Mouse (Mus musculus): ENCODE measurements around the gene Bcar3. TPM values are rescaled to one million over a fixed set of nuclear protein-coding genes. Genes with fewer than 3 reads are reported as not detected.

Bcar3 gene
- total and polyA plus RNA-seq, 3 experiments: 47.4 to 61.2 (median 52.0) TPM

GRCm38 (mm10) chr3:122478735-122479134 lies 184.8 kb downstream of the Bcar3 start:
- no peak for DNase-seq (ENCODE audit: extremely low read depth)
- Histone ChIP-seq H3K4me1 (ENCODE audit: control insufficient read depth in 1 of 2, insufficient read depth in 2 of 2) (peaks cover 23 to 95% of the 10 kb centered on the region in 2 experiments), H3K9ac (ENCODE audit: insufficient read depth, low read depth) (no peak overlapping the region), H3K27me3 (replicated peaks) (no peaks in the 10 kb centered on the region), H3K36me3 (replicated peaks in 1 of 2; ENCODE audit: control insufficient read depth in 1 of 2, insufficient read depth in 1 of 2, low read length in 1 of 2) (peaks cover 22 to 95% of the 10 kb centered on the region in 2 experiments), H3K79me2 (replicated peaks; ENCODE audit: control insufficient read depth, extremely low read depth, insufficient read depth, poor library complexity, severe bottlenecking) (peaks cover 3% of the 10 kb centered on the region), H3K4me3 (replicated peaks in 1 of 3; ENCODE audit: low read depth in 2 of 3, low read length in 2 of 3, poor library complexity in 1 of 3) (no peak overlapping the region), H3K27ac (ENCODE audit: insufficient read depth, low read depth) (no peak overlapping the region), H3K9me3 (replicated peaks; ENCODE audit: low read length) (no peaks in the 10 kb centered on the region), H3K4me2 (ENCODE audit: insufficient read depth, low read depth, poor library complexity, severe bottlenecking) (no peak overlapping the region)
- TF ChIP-seq GABPA (IDR thresholded peaks at IDR 0.05; ENCODE audit: insufficient replicate concordance, low read depth, low read length) (no peak), TBP (conservative IDR thresholded peaks at IDR 0.05; ENCODE audit: low read depth, low read length) (no peak), ETS1 (conservative IDR thresholded peaks at IDR 0.05; ENCODE audit: low read depth, low read length) (no peak), MXI1 (IDR thresholded peaks at IDR 0.05; ENCODE audit: low read depth, low read length) (no peak)
- in situ Hi-C loops (cut with MboI; ENCODE audit: low pct_ligation_motif_present, low pct_unique_long_range_greater_than_20kb, low sequenced_read_pairs): no loop called here
- dilution Hi-C loops (cut with MboI; ENCODE audit: extremely low pct_ligation_motif_present, extremely low pct_unique_long_range_greater_than_20kb, low sequenced_read_pairs): no loop called here

GRCm38 (mm10) chr3:122480065-122480675 lies 186.2 kb downstream of the Bcar3 start:
- no peak overlapping the region for H3K9ac ChIP-seq (ENCODE audit: insufficient read depth, low read depth)
- no peaks in the 10 kb centered on the region for H3K9me3 ChIP-seq (replicated peaks; ENCODE audit: low read length)
- no peaks in the 10 kb centered on the region for H3K27me3 ChIP-seq (replicated peaks)
- TF ChIP-seq POLR2AphosphoS2 (IDR thresholded peaks at IDR 0.05; ENCODE audit: low read depth, low read length) (no peak), SIN3A (IDR thresholded peaks at IDR 0.05; ENCODE audit: low read length) (no peak), NELFE (IDR thresholded peaks at IDR 0.05; ENCODE audit: low read depth, low read length) (no peak), E2F4 (IDR thresholded peaks at IDR 0.05; ENCODE audit: insufficient replicate concordance, low read depth, low read length) (no peak), EP300 (IDR thresholded peaks at IDR 0.05; ENCODE audit: low read length) (no peak), TBP (conservative IDR thresholded peaks at IDR 0.05; ENCODE audit: low read depth, low read length) (no peak), HCFC1 (IDR thresholded peaks at IDR 0.05; ENCODE audit: low read depth, low read length) (no peak), JUND (conservative IDR thresholded peaks at IDR 0.05; ENCODE audit: low read depth, low read length) (no peak), MAFK (IDR thresholded peaks at IDR 0.05; ENCODE audit: insufficient replicate concordance, low read length) (no peak), ZMIZ1 (IDR thresholded peaks at IDR 0.05; ENCODE audit: low read depth, low read length) (no peak), SMC3 (IDR thresholded peaks at IDR 0.05; ENCODE audit: low read depth, low read length) (no peak)
- H3K4me2 ChIP-seq (ENCODE audit: insufficient read depth, low read depth, poor library complexity, severe bottlenecking): no peak overlapping the region
- peaks cover 3% of the 10 kb centered on the region for H3K79me2 ChIP-seq (replicated peaks; ENCODE audit: control insufficient read depth, extremely low read depth, insufficient read depth, poor library complexity, severe bottlenecking)
- peak overlapping the region in 1 of 3 experiments; percentile 5 for H3K4me3 ChIP-seq (replicated peaks in 1 of 3; ENCODE audit: low read depth in 2 of 3, low read length in 2 of 3, poor library complexity in 1 of 3)
- DNase-seq (ENCODE audit: extremely low read depth): peak; percentile 40
- in situ Hi-C loops (cut with MboI; ENCODE audit: low pct_ligation_motif_present, low pct_unique_long_range_greater_than_20kb, low sequenced_read_pairs) (no loop called here), dilution Hi-C loops (cut with MboI; ENCODE audit: extremely low pct_ligation_motif_present, extremely low pct_unique_long_range_greater_than_20kb, low sequenced_read_pairs) (no loop called here)
- 0 out of 2 replicates have a peak overlapping the region, but pooled peaks have one; percentile 6 for H3K27ac ChIP-seq (ENCODE audit: insufficient read depth, low read depth)
- H3K4me1 ChIP-seq (ENCODE audit: control insufficient read depth in 1 of 2, insufficient read depth in 2 of 2): peaks cover 20 to 95% of the 10 kb centered on the region in 2 experiments
- H3K36me3 ChIP-seq (replicated peaks in 1 of 2; ENCODE audit: control insufficient read depth in 1 of 2, insufficient read depth in 1 of 2, low read length in 1 of 2): peaks cover 22 to 96% of the 10 kb centered on the region in 2 experiments
